Mouse (Mus musculus) cerebellum, postnatal 10 days (tissue): ENCODE data around the gene Fez2.
A peak's percentile ranks its signal among the peaks of the same experiment; 100 is the strongest.

Experiments used
- DNase-seq, 2 experiments: peaks; one replicate each; pipeline ENCODE4 v3.0.0; 2021; ENCODE audit warnings: mixed read lengths in 2 of 2

Fez2 gene

DNA sequence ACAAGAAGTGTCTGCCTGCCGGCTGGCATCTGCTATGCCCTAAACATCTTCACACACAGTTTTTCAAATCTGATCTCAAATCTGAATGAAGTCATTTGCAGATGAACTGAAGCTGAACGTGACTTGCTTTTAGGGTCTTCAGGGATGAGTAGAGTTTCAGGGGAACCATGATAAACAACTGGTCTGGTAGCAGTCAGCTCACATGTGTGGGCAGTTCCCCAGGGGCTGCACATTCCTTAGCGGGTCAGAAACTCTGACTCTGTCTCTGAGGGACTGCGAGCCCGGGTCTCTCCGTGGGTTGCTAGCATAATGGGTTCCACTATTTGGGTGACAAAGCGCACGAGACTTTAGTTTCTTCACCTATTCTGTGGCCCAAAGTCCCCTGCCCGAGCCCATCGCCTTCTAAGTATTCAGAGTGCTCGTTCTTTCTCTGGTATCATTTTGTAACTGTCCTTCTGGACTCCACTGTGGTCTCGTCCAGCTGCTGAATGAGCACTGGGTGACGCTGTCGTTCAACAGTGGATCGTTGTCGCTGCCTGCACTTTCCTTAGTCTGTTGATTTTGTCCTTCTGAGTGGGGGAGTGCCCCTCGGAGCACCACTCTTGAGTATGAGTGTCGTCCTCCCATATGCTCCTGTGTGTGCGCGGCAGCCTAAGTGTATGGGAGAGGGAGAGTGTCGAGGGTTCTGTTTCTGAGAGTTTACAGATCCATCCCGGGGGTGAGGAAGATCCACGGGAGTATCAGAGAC, 53.2 kb downstream of the Fez2 start:
- no peak for DNase-seq

DNA sequence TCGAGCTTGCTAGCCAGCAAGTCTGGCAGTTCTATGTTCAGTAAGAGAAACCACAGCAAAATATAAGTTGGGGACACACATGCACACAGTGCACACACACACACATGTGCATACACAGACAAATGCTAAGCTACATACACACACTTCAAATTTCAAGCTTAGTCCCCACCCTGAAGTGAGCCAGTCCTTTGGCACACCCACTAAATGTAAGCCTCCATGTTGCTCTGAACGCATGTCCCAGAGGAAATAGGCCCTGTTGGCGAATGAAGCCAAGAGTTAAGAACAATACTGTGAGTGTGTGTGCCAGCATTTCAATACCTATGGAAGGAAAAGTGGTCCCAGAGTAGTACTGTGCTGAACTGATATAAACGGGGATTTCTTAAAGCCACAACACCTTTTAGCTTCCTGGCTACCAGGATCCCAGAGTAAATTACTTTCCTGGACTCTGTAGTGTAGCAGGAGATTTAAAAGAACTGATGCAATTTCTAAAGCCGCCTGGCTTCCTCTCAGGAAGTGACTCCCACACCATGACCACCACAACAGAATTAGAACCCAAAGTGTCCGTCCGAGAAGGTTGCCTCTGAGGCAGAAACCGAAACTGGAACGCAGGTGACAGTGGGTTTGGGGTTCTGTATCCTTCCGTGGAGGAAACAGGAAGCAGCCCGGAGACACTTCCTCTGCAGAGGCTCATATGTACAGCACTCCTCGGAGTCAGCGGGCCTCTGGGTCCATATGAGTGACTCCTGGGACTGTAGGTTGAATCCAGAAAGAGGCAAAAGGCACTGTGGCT, 55.8 kb downstream of the Fez2 start:
- no peak for DNase-seq

DNA sequence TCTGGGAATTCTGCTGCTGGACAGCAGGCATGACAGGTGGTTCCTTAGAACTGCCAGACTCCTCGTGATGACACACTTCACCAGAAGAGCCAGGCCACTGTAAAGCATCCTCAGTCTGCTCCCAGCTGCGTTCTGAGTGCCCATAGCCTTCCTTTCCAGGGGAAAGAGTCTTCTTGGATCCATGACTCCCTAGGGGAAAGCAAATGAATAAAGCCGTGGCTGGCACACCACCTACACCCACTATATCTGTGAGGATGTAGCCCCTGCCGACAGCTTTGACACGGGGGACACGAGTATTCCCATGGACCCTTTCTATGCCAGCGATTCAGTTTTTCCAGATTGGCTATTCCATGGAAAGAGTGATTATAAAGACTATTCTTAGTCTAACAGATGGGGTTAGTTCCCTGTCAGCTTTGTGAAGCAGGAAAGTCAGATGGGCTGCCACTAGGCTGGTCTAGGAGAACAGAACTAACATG, 59.7 kb downstream of the Fez2 start:
- DNase-seq = peak; percentile 67 to 71

DNA sequence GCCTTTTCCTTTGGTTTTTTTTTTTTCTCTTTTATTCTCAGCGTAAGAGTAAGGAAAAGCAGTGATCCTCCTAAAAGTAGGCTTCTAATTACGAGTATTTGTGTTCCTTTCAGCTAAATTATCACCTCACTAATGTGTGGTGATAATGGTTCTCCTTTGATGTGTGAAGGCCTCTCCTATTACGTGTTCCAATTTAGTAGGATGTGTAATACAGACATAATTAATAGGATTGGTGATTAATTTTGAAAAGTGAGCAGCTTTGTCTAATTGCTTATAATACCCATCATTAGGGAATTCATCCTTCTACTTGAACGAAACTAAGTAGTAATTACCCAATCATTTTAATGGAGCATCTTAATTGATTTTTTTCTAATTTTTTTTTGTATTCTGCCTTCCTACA, 60.2 kb downstream of the Fez2 start:
- no peak for DNase-seq

- peak; percentile 62 to 71 for DNase-seq
Measured at GRCm38 (mm10) chr17:78355611-78356010, 62.3 kb downstream of the Fez2 start.

GRCm38 (mm10) chr17:78354871-78355270, 63.1 kb downstream of the Fez2 start:
- DNase-seq = no peak

DNA sequence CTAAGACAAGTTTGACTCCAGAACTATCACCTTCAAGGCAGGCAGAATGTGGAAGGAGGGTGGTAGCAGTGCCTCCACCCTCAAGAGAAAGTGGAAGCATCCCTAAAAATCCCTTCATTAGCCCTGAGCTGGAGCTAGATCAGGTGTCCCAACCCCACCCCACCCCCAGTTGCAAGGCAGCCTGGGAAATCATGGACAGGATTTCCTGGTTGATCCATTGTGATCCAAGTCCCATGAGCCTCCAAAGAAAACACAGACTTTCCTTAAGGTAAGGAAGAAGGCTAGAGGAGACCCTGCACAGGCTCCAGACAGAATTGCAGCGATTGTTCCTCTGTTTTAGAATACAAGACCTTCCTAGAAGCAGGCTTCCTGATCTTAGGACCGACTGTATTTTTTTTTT, 63.5 kb downstream of the Fez2 start:
- DNase-seq = no peak

DNA sequence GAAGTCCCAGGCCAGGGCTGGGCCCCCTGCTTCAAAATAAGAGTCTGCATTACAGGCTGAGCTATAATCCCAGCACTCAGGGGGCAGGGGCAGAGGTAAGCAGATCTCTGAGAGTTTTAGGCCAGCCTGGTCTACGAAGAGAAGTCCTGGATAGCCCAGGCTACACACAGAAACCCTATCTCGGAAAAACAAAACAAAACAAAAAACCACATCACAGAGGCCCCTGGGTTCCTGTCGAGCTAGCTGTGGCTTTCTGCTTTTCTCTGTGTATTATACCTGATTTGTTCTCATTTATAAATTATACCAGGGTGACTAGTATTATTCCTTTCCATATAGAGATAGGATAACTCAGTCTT, 65.5 kb downstream of the Fez2 start:
- DNase-seq = no peak

- DNase-seq = no peak
Measured at GRCm38 (mm10) chr17:78351676-78352499, 66.1 kb downstream of the Fez2 start.

- DNase-seq = no peak
Measured at GRCm38 (mm10) chr17:78347111-78347801, 70.7 kb downstream of the Fez2 start.

- no peak for DNase-seq
Measured at GRCm38 (mm10) chr17:78343688-78344087, 74.3 kb downstream of the Fez2 start.

GRCm38 (mm10) chr17:78335250-78335649, 82.7 kb downstream of the Fez2 start:
- DNase-seq = no peak

- no peak for DNase-seq
Measured at GRCm38 (mm10) chr17:78333275-78333674, 84.7 kb downstream of the Fez2 start.

GRCm38 (mm10) chr17:78331438-78331837, 86.5 kb downstream of the Fez2 start:
- DNase-seq = no peak

DNA sequence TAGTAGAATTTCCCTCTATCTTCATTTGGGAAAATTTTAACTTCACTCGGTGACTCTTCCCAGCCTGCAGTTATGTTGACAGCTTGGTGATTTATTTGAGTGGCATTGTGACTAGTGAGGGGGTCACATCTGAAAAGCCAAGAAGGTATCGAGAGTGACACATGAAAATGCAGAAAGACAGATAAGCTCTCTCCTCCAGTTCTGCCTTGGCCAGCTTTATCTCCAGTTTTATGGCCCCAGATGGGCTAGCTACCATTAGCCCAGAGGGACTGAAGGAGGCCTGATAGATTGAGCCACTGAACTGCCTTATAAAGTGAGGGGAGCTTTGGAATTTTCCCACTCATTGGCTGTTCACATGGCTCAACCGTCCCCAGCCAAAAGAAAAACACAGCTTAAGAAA, 89.7 kb downstream of the Fez2 start:
- DNase-seq = no peak

DNA sequence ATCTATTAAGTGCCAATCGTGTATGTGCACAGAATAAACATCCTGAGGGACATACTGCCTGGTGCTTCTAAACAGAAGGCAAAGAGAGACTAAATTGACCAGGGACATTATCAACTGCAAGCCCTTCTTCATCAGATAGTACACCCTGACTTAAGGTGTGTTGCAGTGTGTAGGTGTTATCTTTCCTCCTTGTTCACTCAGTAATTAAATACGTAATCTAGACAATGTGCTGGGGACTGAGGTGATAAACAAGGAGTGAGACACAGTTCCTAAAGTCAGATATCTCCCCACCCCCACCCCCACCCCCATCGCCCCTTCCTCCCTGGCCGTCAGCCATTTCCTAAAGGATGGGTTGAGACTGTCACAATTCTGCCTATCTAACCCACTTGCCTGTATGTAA, 90.8 kb downstream of the Fez2 start:
- DNase-seq = no peak

DNA sequence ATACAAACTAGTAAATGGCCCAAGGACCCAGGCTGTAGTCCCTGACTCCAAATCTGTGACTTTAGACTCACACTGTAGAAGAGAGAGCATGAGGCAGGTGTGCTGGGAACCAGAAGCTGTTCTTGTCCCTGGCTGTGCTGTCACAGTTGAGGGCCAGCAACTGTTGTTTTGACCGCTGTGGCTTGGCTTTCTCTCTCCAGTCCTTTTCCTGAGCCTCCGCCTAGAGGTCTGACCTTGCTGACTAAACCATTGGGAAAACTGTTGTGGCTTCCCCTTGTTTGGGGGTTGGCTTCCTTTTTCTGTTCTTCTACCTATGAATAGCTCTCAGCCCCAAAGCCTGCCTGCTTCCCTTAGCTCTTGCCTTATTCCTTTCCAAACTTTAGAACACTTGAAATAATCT, 91.6 kb downstream of the Fez2 start:
- DNase-seq = no peak

DNA sequence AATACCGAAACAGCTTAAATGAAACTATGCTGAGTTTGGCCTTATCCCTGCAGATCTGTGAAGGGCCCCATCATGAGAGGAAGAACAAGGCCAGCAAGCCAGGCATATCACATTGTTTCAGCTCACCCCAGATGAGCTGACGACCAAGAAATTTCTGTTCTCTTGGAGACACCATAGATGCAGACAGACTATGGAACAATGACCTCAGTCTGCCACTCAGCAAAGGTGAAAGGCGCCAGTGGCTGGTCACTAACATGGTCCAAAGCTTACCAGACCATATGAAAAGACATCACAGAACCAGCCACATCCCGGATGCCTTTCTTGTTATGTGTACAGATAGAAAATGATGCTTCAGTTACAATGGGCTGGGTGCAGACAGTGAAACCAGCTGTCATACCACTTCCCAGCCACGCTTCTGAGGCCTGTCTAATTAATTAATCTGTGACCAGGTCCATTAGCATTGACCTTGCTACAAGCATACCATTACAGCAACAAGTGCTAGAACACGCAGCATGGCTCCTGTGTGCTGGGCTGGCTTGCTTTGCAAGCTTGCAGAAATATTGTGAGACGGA, 92.1 kb downstream of the Fez2 start:
- DNase-seq = no peak

DNA sequence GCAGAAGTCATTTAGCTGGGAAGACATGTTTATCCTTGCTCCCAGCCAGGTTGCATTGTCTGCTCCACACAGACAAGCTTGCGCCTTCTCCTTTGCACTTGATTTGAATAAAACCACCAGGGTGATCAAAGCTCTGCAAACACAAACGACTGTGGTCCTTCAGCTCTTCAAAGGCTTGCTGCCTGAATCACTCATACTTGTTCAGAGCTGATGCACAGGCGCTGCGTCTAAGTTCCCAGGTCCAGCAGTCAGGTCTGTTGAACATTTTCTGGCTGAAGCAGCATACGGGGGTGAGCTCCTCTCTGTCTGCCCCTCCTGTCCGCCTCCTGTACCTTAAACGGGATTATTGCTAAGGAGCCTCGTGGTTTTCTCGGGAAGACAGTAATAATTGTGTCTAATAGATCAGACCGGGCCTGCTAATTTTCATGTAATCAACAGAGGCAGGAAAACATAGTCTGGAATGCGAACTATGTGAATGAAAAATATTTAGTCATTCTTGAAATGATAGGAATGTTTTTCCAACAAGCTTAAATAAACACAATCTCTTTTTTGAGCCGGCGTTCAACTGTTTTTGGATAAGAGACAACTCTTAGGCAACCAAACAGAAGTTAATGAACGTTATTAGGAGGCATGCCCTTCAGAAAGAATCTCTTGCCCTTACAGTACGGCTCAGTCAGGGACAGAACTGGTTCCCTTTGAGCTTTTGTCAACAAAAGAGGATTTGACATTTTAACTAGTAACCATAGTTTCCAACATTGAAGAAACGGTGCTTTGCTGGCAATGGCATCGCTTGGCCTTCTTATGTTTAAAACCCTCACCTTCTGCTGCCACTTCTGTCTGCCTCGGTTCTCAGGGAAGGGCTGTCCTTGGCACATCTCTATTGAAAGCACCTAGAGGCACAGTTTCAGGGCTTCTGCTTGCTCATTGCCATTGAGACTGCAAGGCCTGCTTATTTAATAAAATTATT, 95.3 kb downstream of the Fez2 start:
- no peak for DNase-seq

- DNase-seq = no peak
Measured at GRCm38 (mm10) chr17:78321216-78321835, 96.6 kb downstream of the Fez2 start.
